Mouse (Mus musculus) lung, adult 2 months (tissue): ENCODE results near the gene Trim59.

ENCODE experiments used
- CTCF ChIP-seq: fragments of 200-500 bp; IDR thresholded peaks from 2 replicates; pipeline ENCODE4 v1.5.1; 2011; ENCODE audit warnings: mild to moderate bottlenecking, low read length, control low read depth; ENCODE audit not compliant: insufficient read depth
- POLR2A ChIP-seq: fragments of 200-500 bp; IDR thresholded peaks from 2 replicates; pipeline ENCODE4 v1.6.1; 2011; ENCODE audit warnings: low read depth, mild to moderate bottlenecking, control low read depth, low read length, borderline replicate concordance; ENCODE audit errors: extremely low read depth

GRCm38 (mm10) chr3:68986550-68986949, 58.0 kb downstream of the Trim59 start:
- TF ChIP-seq CTCF = no peak
- TF ChIP-seq POLR2A = no peak
